Mouse (Mus musculus) kidney, adult 2 months (tissue): ENCODE measurements around the gene Vps29.

Experiments
- CTCF ChIP-seq: fragments of 200-500 bp; conservative IDR thresholded peaks from 2 replicates; pipeline ENCODE4 v1.5.1; 2011; ENCODE audit warnings: low read depth, mild to moderate bottlenecking, control low read depth, low read length, moderate library complexity, mixed read lengths; ENCODE audit not compliant: insufficient read depth, insufficient read length
- POLR2A ChIP-seq: fragments of 200-500 bp; IDR thresholded peaks from one replicate; pipeline ENCODE4 v1.6.1; 2011; ENCODE audit warnings: low read depth, low read length, control low read depth

DNA sequence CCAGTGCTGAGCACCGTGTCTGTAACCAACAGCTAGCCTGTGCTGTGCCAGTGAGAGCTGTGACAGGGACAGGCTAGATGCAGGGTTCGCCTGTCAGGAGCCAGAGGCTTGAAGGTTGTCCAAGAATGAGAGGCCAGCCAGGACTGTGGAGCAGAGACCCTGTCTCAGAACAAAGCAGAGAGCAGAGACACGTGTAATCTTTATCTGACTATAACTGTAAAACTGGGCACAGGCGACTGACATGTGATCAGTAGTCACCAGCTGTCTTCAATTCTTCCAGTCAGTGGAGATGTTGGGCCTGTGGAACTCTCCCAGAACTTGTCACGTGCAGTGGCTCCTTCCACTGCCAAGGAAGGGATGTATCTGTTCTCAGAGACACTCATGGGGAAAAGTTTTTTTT lies 48.6 kb downstream of the Vps29 start:
- TF ChIP-seq CTCF: no peak
- no peak for TF ChIP-seq POLR2A
